Mouse (Mus musculus) CD4-positive, CD25-positive, alpha-beta regulatory T cell, adult 2 months (primary cell): ENCODE measurements at regions not wholly inside any gene's neighbourhood (a gene's known extent, or its start where the extent isn't known, plus 50 kb on each side); places are given as distances from the start of the nearest gene placed in this dataset.

ENCODE experiments used
- DNase-seq: peaks from one replicate; pipeline ENCODE4 v3.0.0-alpha.2; 2012; ENCODE audit warnings: low read depth, low spot score

DNA sequence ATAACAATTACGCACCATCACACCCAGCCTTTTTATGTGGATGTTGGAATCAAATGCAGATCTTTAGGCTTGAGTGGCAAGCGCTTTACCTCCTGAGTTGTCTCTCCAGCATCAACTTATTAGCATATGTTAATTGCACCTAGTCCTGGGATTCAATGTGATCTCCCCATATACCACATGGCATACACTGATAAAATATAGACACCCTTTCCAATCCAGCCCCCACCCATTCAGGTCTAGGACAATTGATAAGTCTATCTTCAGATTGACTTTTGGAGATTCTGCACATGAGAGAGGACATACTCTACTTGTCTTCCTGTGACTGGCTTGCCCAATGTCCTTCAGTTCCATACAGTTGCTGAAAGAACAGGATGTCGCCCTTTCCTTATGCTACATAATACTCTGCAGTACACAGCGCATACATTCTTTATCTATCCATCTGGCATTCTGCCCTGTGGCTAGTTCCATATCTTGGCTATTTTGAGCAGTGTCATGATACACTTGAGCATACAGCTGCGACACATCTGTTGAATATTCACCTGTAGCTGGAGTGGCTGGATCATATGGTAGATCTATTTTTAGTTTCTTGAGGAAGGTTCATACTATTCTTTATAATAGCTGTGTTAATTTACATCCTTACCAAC, 120.3 kb downstream of the Gsdmc2 start:
- DNase-seq, result no peak

DNA sequence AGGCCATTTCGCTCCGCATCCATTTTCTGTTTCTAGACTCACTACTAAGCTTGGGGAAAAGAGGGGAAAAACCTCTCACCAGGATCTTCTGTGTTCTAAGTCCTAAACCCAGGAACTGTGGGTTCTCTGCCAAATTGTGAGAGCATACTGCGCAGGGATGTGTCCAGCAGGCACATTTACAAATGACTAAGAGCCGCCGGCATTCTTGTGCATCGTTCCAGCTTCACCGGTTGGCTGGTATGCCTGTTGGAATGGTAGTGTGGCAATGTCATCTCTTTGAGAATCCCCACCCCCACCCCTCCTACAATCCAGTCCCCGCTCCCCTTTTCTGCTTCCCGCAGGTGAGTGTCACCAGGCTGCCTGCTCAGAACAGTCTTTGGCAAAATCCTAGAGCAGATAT, 122.0 kb downstream of the Gsdmc2 start:
- DNase-seq, result no peak

- peak; percentile 69 for DNase-seq
Measured at GRCm38 (mm10) chr15:63721669-63722357, 123.2 kb downstream of the Gsdmc2 start.

DNA sequence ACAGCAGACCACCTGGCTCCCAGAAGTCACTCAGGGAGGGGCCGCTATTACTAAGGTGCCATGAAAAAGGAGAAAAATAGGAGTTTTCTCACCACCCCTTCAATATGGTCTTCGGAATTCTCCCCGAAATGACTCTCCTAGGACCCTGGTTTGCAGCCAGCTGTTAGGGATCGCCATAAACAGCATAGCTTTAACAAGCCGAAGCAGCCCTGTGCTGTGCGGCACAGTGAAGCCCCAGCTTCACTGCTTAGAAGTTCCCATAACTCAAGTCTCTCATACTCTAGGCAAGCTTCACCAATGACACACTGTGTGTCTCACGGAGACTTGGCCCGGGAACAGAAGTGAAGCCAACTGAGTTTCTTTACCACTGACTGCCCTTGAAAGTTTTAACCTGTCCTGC, 127.2 kb downstream of the Gsdmc2 start:
- no peak for DNase-seq

DNA sequence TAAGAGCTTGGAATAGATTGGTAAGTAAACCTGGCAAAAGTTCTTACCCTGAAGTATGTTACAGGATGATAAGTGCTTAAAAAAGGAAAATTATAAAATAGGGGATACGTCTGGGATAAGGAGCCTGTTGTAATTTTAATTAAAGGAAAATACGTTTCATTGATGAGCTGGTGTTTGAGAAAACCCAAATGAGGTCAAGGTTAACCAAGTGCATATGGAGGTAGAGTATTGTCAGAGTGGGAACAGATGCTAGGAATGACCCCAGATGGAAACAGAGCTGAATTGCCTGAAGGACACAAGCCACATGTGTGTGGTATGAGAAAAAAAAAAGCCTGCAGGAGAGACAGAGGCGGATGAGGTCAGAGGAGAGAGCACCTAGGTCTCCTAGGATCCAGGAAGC, 131.3 kb downstream of the Gsdmc2 start:
- no peak for DNase-seq

- no peak for DNase-seq
Measured at GRCm38 (mm10) chr15:63710381-63710780, 134.6 kb downstream of the Gsdmc2 start.

DNA sequence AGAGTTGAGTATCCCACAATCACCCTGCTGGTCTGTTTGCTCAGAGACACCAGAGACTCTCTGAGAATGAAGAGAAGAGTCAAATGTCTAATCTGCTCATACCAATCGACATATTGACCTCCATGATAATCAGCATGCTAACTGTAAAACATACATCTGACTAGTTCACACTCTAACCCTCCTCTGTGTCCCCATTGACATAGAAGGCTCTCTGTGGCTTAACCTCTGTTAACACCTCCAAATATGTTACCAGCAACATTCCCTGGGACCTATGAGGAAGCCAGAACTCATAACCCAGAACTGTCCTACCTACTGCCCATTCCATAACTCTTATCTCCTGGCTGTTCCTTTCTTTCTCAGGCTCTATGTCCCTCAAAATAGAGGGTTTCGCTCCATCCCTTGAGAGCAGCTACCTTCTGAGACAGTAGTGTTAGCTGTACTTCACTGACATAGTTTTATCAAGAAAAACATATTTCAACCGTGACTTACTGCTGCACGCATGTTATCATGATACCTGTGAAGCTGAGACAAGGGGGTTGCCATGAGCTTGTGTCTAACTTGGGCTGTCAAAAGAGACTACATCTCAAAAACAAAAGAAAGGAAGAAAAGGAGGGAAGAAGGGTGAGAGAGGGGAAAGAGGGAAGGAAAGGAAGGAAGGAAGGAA, 135.6 kb downstream of the Gsdmc2 start:
- no peak for DNase-seq

DNA sequence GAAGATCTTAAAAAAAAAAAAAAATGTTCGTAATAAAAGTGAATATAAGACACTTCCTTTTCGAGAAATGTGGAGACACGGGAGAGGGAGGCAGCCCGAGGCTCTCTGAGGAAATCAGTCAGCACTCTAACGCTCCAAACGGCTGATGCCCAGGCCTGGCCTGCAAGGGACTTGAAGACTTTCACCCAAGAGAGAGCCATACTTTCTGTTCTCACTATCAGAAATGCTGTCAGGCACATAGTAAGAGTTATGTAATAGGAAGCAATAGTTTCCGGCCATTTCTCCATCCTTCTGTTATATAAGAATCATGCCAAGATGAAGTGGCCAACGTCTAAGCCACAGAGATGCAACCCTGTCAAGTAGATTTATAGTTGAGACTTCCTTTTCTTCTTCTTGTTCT, 140.3 kb downstream of the Gsdmc2 start:
- DNase-seq, result no peak

GRCm38 (mm10) chr15:63697831-63698230, 147.1 kb downstream of the Gsdmc2 start:
- DNase-seq, result no peak

- DNase-seq, result no peak
Measured at GRCm38 (mm10) chr15:63694150-63694549, 150.8 kb downstream of the Gsdmc2 start.

DNA sequence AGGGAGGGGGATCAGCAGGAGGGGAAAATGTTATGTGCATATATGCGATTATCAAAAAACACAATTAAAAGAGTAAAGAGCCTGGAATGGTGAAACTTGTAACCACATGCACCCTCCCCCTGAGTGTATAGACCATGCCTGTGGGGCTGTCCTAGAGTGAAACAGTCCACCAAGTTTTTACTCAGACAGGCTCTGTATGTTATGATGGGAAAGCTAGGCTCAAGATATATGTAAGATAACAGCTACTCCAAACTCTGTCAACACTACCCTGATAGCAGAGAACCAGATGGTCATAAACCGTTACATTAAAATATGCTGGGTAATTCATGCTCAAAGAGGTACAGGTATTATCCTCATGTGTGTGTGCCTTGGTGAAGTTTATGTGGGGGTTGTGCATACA, 151.4 kb downstream of the Gsdmc2 start:
- DNase-seq, result no peak

DNA sequence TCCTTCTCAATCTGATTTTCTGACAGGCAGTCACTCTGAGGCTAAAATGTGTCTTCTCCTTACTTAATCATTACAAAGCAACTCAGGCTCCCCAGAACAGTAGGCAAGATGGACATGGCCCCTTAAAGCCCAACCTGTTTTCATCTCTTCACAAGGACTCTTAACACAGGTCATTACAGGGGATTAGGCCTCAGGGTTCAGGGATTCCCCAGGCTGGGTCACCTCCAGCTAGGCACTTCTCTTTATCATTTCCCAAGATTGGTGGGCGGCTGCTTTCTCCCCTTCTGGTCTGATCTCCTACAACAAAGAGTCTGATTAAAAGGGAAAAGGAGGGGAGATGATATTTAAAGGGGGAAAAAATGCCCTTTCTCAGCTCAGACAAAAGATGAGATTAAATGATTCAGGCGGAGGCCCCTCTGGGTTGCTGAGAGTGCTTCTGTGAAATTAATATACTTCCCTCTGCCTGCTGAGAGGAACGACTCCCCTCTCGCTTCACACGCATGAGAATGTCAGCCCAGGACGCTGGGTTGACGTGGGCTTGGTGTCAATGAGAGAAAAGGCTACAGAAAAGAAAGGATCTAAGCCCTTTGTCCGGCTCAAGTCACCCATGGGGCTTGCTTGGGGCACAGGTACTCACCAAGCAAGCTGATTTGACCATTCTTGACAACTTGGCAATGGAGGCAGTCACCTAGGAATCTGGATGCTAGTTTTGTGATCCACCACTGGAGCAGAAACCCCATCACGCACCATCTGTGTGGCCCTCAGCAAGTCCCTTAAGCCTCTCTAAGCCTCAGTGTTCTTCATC, 152.3 kb downstream of the Gsdmc2 start:
- no peak for DNase-seq

DNA sequence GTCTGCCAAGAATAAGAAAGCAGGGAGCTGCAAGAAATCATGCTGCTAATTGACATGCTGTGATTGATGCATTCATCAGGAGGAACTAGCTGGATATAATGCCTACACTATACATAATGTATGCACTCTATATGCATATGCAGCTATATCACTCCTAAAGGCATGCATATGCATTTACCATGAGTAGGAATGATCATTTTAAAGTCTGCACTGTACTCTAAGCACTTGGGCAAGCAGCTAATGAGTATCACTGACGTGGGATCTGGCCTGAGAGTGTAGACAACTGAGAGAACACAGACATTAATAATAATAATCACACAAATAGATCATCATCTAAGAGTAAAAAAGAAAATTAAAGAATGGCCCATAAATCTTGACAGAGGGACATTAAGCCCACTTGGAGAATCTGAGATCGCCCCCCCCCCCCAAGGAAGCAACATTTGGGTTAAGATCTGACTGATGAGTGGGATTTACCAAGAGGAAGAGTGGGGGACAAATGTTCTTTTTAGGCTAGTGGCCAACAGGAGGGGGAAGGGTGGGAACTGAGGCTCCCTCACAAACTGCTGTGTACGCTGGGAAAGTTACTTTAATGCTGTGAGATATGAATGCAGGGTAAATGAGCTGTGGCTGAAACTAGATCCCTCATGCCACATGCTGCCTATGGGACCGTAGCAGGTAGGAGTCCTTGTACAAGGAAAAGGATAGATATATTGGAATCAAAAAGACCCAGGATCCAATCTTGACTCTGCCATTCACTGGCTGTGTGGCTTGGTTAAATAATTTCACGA, 155.0 kb downstream of the Gsdmc2 start:
- DNase-seq, result no peak

- no peak for DNase-seq
Measured at GRCm38 (mm10) chr15:63687852-63688251, 157.1 kb downstream of the Gsdmc2 start.

DNA sequence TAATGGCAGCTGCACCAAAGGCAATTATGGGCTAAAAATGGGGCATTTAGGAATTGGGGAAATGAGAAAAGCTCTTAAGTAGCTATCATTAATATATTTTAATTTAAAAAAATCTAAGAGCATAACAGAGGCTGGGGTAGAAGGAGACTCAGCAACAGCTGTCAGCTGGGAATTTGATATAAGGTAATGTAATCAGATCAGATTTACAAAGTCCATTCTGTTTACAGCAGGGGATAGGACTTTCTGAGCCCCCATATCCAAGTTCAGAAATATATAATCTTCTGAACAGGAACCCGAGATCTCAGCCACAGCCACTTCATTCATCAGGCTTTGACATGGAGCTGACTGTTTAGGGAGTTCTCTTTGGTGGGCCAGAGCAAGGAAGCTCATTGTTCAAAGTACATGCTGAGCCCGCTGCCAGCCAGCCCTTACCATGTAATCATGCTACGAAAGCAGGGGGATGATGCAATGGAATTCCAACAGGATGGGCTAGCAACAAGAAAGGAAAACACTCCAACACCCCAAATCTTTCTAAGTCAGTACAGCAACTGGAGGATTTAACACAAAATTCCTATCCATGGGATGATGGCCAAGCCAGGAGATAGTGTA, 157.9 kb downstream of the Gsdmc2 start:
- DNase-seq, result no peak

DNA sequence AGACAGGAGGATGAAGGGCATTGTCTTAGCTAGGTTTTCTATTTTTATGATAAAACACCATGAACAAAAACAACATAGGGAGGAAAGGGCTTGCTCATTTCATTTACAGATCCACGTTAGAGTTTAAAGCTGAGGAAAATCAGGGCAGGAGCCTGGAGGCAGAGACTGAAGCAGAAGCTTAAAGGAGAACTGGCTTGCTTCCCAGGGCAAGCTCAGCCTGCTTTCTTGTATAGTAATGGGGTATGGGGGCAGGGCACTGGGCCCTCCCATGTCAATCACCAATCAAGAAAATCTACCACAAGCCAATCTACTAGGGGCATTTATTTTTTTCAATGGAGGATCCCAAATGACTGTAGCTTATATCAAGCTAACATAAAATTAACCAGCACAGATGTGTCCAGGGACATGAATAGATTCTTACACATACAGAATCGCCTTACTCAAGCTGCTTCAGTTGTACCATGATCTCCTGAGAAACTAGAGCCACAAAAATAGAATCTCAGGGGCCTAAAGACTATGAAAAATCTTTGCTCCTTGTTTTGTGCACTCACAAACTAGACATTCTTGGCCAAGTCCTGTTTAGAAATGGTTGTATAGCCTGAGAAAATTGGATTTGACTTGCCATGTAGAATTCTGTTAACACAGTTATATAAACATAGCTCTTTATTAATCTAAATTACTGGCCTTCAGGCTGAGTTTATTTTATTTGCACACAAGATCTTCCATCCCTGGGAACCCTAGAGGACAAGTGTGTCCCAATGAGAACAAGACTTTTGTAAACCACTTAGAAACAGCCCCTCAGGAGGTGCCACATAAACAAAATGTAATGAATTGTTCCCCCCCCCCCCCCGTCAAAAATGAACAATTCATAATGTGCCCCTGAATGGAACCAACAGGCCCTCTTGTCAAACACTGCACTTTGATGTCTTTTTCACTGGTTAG, 164.7 kb downstream of the Gsdmc2 start:
- no peak for DNase-seq

DNA sequence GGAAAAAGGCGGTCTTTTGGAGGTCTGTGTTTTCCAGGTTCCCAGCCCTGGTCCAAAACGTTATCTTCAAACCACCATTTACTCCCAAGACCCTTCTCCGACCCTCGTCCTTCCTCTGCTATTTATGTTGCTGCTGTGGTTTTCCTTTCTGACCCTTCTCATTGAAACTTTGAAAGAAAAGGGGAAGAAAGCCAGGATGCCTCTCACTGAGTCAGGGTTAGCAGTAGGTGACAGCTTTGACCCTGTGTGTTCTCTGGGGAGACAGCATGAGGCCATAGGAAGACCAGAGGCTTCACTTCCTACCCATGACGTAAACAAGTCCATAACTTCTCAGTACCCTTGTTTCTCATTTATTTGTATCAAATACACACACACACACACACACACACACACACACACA, 166.1 kb downstream of the Gsdmc2 start:
- no peak for DNase-seq

DNA sequence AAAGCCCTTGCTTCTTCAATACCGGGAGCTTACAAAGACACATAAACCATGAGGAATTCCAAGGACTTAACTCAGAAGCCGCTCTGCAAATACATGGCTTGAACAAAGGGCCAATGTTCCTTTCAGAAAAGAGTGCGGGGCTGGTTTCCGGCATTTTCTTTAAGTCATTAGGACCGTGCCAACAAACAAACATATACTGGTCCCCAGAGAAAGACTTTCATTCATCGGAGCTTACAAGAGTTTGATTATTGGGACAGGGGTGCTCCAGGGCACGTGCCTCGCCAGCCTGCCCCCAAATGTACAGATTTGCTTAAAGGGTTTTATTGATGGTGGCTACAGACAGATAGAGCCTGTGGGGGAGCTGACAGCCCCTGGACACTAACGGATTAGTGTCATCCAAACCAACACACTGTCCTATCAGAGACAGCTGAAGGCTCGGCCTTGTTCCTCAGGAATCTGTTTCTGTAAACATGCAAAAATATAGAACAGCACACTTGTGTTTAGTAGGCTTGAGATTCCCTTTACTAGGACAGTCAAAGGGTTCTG, 169.4 kb downstream of the Gsdmc2 start:
- DNase-seq, result no peak

- DNase-seq, result no peak
Measured at GRCm38 (mm10) chr15:63674404-63674803, 170.6 kb downstream of the Gsdmc2 start.

DNA sequence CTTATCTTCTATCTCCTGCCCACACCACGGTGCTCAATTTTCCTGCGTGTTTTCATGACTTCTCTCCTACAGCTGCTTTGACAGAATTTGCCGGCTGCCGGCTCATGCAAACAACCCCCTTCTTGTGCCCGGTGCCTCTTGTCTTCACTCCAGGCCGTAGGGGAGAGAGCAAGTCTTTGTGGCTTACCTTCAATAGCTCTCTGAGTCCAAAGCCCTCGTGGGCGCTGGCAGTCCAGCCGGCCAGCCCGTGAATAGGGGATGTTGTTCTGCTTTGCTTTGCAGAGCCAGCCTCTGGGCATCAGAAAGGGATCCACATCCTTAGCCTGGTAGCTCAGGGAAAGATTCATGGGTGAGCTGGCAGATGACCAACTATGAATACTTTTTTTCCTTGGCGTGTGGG, 173.9 kb downstream of the Gsdmc2 start:
- DNase-seq, result no peak
